Comparison of ENCODE assay signal across 15 mouse cellular contexts in genomic region chr9:52229589-52229988, GRCm38 (mm10).
DNase-seq lines count a peak whose midpoint lies in the region; ATAC-seq and TF ChIP-seq lines count a peak whose summit lies in the region.
"Had no signal": no experiment of that assay in that cellular context is flagged by ENCODE, and none has a peak within 500 bp of the region (broad histone marks: within the 10 kb centered on the region; RNA-seq: fewer than 3 reads in every experiment).

No protein-coding gene starts in this region.

- no peak overlapping the region for H3K27ac ChIP-seq in CH12.LX (ENCODE audit: insufficient read depth, low read depth)
- no peak overlapping the region for H3K27ac ChIP-seq in liver, embryonic 14.5 days
- no peak overlapping the region for H3K27ac ChIP-seq in midbrain, embryonic 11.5 days (ENCODE audit: low read depth, low read length)
- H3K27ac ChIP-seq in limb, embryonic 10.5 days: no peak overlapping the region
- H3K27ac ChIP-seq: heart, embryonic 13.5 days; kidney, embryonic 15.5 days; limb, embryonic 15.5 days had no signal

- TF ChIP-seq POLR2A in CH12.LX (IDR thresholded peaks at IDR 0.05; ENCODE audit: low read depth, low read length): no peak

- H3K36me3 ChIP-seq in CH12.LX (replicated peaks in 1 of 2; ENCODE audit: control insufficient read depth in 1 of 2, insufficient read depth in 1 of 2, low read length in 1 of 2): no peaks in the 10 kb centered on the region
- H3K36me3 ChIP-seq in liver, embryonic 14.5 days (replicated peaks; ENCODE audit: control insufficient read depth, insufficient read depth, low read depth): no peaks in the 10 kb centered on the region
- no peaks in the 10 kb centered on the region for H3K36me3 ChIP-seq in midbrain, embryonic 11.5 days (ENCODE audit: control insufficient read depth, insufficient read depth, low read length)
- no peaks in the 10 kb centered on the region for H3K36me3 ChIP-seq in limb, embryonic 10.5 days
- H3K36me3 ChIP-seq: heart, embryonic 13.5 days; kidney, embryonic 15.5 days; limb, embryonic 15.5 days had no signal

- in situ Hi-C loops in CH12.LX (cut with MboI; ENCODE audit: low pct_ligation_motif_present, low pct_unique_long_range_greater_than_20kb, low sequenced_read_pairs): loop anchor here (5.0 kb wide), 1 partner anchor 52 kb away; no protein-coding TSS in a partner anchor

- no peaks in the 10 kb centered on the region for H3K79me2 ChIP-seq in CH12.LX (replicated peaks; ENCODE audit: control insufficient read depth, extremely low read depth, insufficient read depth, poor library complexity, severe bottlenecking)

- dilution Hi-C loops in CH12.LX (cut with MboI; ENCODE audit: extremely low pct_ligation_motif_present, extremely low pct_unique_long_range_greater_than_20kb, low sequenced_read_pairs): no loop called here

- no peaks in the 10 kb centered on the region for H3K27me3 ChIP-seq in CH12.LX (replicated peaks)
- no peaks in the 10 kb centered on the region for H3K27me3 ChIP-seq in liver, embryonic 14.5 days (ENCODE audit: control insufficient read depth, insufficient read depth, low read length)
- H3K27me3 ChIP-seq in midbrain, embryonic 11.5 days (ENCODE audit: control insufficient read depth, insufficient read depth, low read length): no peaks in the 10 kb centered on the region
- no peaks in the 10 kb centered on the region for H3K27me3 ChIP-seq in limb, embryonic 10.5 days (ENCODE audit: low read depth, poor library complexity, severe bottlenecking)
- H3K27me3 ChIP-seq: heart, embryonic 13.5 days; kidney, embryonic 15.5 days; limb, embryonic 15.5 days had no signal

- peaks cover 18 to 67% of the 10 kb centered on the region in 2 experiments for H3K4me1 ChIP-seq in CH12.LX (ENCODE audit: control insufficient read depth in 1 of 2, insufficient read depth in 2 of 2)
- H3K4me1 ChIP-seq in liver, embryonic 14.5 days (replicated peaks; ENCODE audit: control insufficient read depth in 2 of 2, insufficient read depth in 2 of 2, low read length in 1 of 2): no peaks in the 10 kb centered on the region
- H3K4me1 ChIP-seq in midbrain, embryonic 11.5 days (ENCODE audit: control insufficient read depth, insufficient read depth, low read length): no peaks in the 10 kb centered on the region
- H3K4me1 ChIP-seq in limb, embryonic 10.5 days: no peaks in the 10 kb centered on the region
- H3K4me1 ChIP-seq: heart, embryonic 13.5 days; kidney, embryonic 15.5 days; limb, embryonic 15.5 days had no signal

- peak overlapping the region; percentile 65; the same call in 1 of the 2 replicates for H3K4me2 ChIP-seq in CH12.LX (ENCODE audit: insufficient read depth, low read depth, poor library complexity, severe bottlenecking)
- no peak overlapping the region for H3K4me2 ChIP-seq in liver, embryonic 14.5 days (ENCODE audit: low read depth)
- no peak overlapping the region for H3K4me2 ChIP-seq in midbrain, embryonic 11.5 days
- H3K4me2 ChIP-seq: heart, embryonic 13.5 days; kidney, embryonic 15.5 days; limb, embryonic 15.5 days had no signal

- peak; percentile 96 for TF ChIP-seq EP300 in CH12.LX (IDR thresholded peaks at IDR 0.05; ENCODE audit: low read length)
- TF ChIP-seq EP300 in liver, embryonic 14.5 days (IDR thresholded peaks at IDR 0.05; ENCODE audit: low read depth): no peak

- intact Hi-C loops in left cerebral cortex, postnatal 4 days (cut with DNase I): no loop called here

- H3K4me3 ChIP-seq in CH12.LX (replicated peaks in 1 of 3; ENCODE audit: low read depth in 2 of 3, low read length in 2 of 3, poor library complexity in 1 of 3): no peak overlapping the region
- H3K4me3 ChIP-seq in liver, embryonic 14.5 days (ENCODE audit: insufficient read depth in 1 of 2, low read depth in 2 of 2, low read length in 2 of 2): no peak overlapping the region
- no peak overlapping the region for H3K4me3 ChIP-seq in midbrain, embryonic 11.5 days (ENCODE audit: low read depth, low read length)
- H3K4me3 ChIP-seq in limb, embryonic 10.5 days: no peak overlapping the region
- H3K4me3 ChIP-seq: heart, embryonic 13.5 days; kidney, embryonic 15.5 days; limb, embryonic 15.5 days had no signal

- ATAC-seq in liver, embryonic 14.5 days (ENCODE audit: insufficient read depth): no peak
- no peak for ATAC-seq in midbrain, embryonic 11.5 days (ENCODE audit: low FRiP score)
- ATAC-seq: forebrain, postnatal 0 days had no signal

- H3K9me3 ChIP-seq in CH12.LX (replicated peaks; ENCODE audit: low read length): no peaks in the 10 kb centered on the region
- H3K9me3 ChIP-seq in liver, embryonic 14.5 days (ENCODE audit: control insufficient read depth, low read length): no peaks in the 10 kb centered on the region
- no peaks in the 10 kb centered on the region for H3K9me3 ChIP-seq in midbrain, embryonic 11.5 days (ENCODE audit: control insufficient read depth, low read length)
- H3K9me3 ChIP-seq in limb, embryonic 10.5 days (replicated peaks): no peaks in the 10 kb centered on the region
- H3K9me3 ChIP-seq: heart, embryonic 13.5 days; kidney, embryonic 15.5 days; limb, embryonic 15.5 days had no signal

- peak; percentile 52 for DNase-seq in layer of hippocampus, adult 11-12 months (ENCODE audit: low spot score)
- no peak for DNase-seq in layer of hippocampus, adult 8-10 months (ENCODE audit: low spot score in 2 of 2)
- peak; percentile 93 for DNase-seq in CH12.LX (ENCODE audit: extremely low read depth)
- DNase-seq in liver, embryonic 14.5 days (ENCODE audit: low read depth in 3 of 3, low spot score in 3 of 3): peak in 2 of 3 experiments; percentile 1 to 7
- peak; percentile 4 for DNase-seq in skeletal muscle tissue, adult 2 months (ENCODE audit: low read depth, low spot score)
- DNase-seq in midbrain, embryonic 11.5 days (ENCODE audit: low spot score, missing footprints): no peak
- DNase-seq in limb, embryonic 10.5 days (ENCODE audit: low spot score): no peak
- no peak for DNase-seq in left cerebral cortex, postnatal 4 days
- DNase-seq: cerebellum, adult 2 months; forebrain, postnatal 0 days; gastrocnemius, postnatal 25 days; right cerebral cortex, postnatal 14 days had no signal

- WGBS in liver, embryonic 14.5 days (ENCODE audit: insufficient replicate concordance): 24% methylated on average over 9 of the region's 9 CpGs
- 90% methylated on average over 9 of the region's 9 CpGs for WGBS in midbrain, embryonic 11.5 days
- 91% methylated on average over 9 of the region's 9 CpGs for WGBS in limb, embryonic 10.5 days

- H3K9ac ChIP-seq in CH12.LX (ENCODE audit: insufficient read depth, low read depth): no peak overlapping the region
- no peak overlapping the region for H3K9ac ChIP-seq in liver, embryonic 14.5 days (replicated peaks)
- H3K9ac ChIP-seq in midbrain, embryonic 11.5 days (ENCODE audit: low read length): no peak overlapping the region
- H3K9ac ChIP-seq: forebrain, postnatal 0 days; heart, embryonic 13.5 days; kidney, embryonic 15.5 days; limb, embryonic 15.5 days had no signal

- peak; percentile 4 for TF ChIP-seq RAD21 in CH12.LX (IDR thresholded peaks at IDR 0.05; ENCODE audit: low read depth, low read length)

- no peak for TF ChIP-seq CTCF in CH12.LX (conservative IDR thresholded peaks at IDR 0.05 in 1 of 2, IDR thresholded peaks at IDR 0.05 in 1 of 2; ENCODE audit: low read depth in 2 of 2, low read length in 2 of 2)
- TF ChIP-seq CTCF in liver, embryonic 14.5 days (IDR thresholded peaks at IDR 0.05; ENCODE audit: low read depth): no peak

TF ChIP-seq in CH12.LX, 34 proteins besides CTCF, POLR2A, EP300 and RAD21 (continues in another document):
- TF ChIP-seq SMC3 (IDR thresholded peaks at IDR 0.05; ENCODE audit: low read depth, low read length): peak; percentile 39; the same call in 1 of the 2 replicates
- peak; percentile 69 for TF ChIP-seq CHD2 (IDR thresholded peaks at IDR 0.05; ENCODE audit: low read length)
- TF ChIP-seq ZKSCAN1 (IDR thresholded peaks at IDR 0.05; ENCODE audit: borderline replicate concordance, low read depth, low read length): no peak
- no peak for TF ChIP-seq ZC3H11A (IDR thresholded peaks at IDR 0.05; ENCODE audit: low read depth, low read length)
- peak; percentile 58 for TF ChIP-seq JUND (conservative IDR thresholded peaks at IDR 0.05; ENCODE audit: low read depth, low read length)
- TF ChIP-seq MYC (IDR thresholded peaks at IDR 0.05; ENCODE audit: low read depth, low read length): peak; percentile 92; the same call in 1 of the 2 replicates
- TF ChIP-seq SIN3A (IDR thresholded peaks at IDR 0.05; ENCODE audit: low read length): peak; percentile 88
- peak; percentile 99 for TF ChIP-seq BHLHE40 (IDR thresholded peaks at IDR 0.05; ENCODE audit: low read depth, low read length)
- peak; percentile 66 for TF ChIP-seq ELF1 (IDR thresholded peaks at IDR 0.05; ENCODE audit: low read depth, low read length)
- TF ChIP-seq MXI1 (IDR thresholded peaks at IDR 0.05; ENCODE audit: low read depth, low read length): peak; percentile 84
- TF ChIP-seq USF2 (conservative IDR thresholded peaks at IDR 0.05; ENCODE audit: low read depth, low read length): peak; percentile 67
- TF ChIP-seq CHD1 (IDR thresholded peaks at IDR 0.05; ENCODE audit: low read depth, low read length): no peak
- TF ChIP-seq GABPA (IDR thresholded peaks at IDR 0.05; ENCODE audit: insufficient replicate concordance, low read depth, low read length): no peak
- TF ChIP-seq ETS1 (conservative IDR thresholded peaks at IDR 0.05; ENCODE audit: low read depth, low read length): peak; percentile 97
- peak; percentile 52; the same call in 1 of the 2 replicates for TF ChIP-seq JUN (IDR thresholded peaks at IDR 0.05; ENCODE audit: insufficient read depth, low read depth, low read length)
- TF ChIP-seq E2F4 (IDR thresholded peaks at IDR 0.05; ENCODE audit: insufficient replicate concordance, low read depth, low read length): no peak
- TF ChIP-seq ZNF384 (IDR thresholded peaks at IDR 0.05; ENCODE audit: low read depth, low read length): peak; percentile 78
- peak; percentile 86 for TF ChIP-seq MEF2A (IDR thresholded peaks at IDR 0.05; ENCODE audit: borderline replicate concordance, low read depth, low read length)
- no peak for TF ChIP-seq UBTF (IDR thresholded peaks at IDR 0.05; ENCODE audit: low read depth, low read length)
- TF ChIP-seq TCF12 (IDR thresholded peaks at IDR 0.05; ENCODE audit: low read depth, low read length): peak; percentile 92
- TF ChIP-seq NELFE (IDR thresholded peaks at IDR 0.05; ENCODE audit: low read depth, low read length): 0 out of 2 replicates have a peak, but pooled peaks have one; percentile 25
- peak; percentile 89 for TF ChIP-seq MAX (IDR thresholded peaks at IDR 0.05; ENCODE audit: low read length)
- peak; percentile 95 for TF ChIP-seq IRF4 (IDR thresholded peaks at IDR 0.05; ENCODE audit: low read depth, low read length)
- no peak for TF ChIP-seq POLR2AphosphoS2 (IDR thresholded peaks at IDR 0.05; ENCODE audit: low read depth, low read length)
- no peak; the same call in 1 of the 2 replicates for TF ChIP-seq ZMIZ1 (IDR thresholded peaks at IDR 0.05; ENCODE audit: low read depth, low read length)
- TF ChIP-seq USF1 (IDR thresholded peaks at IDR 0.05; ENCODE audit: low read depth, low read length): peak; percentile 74

Comparison
In these comparisons a context has a peak if more than half of its experiments do, and no peak if none do; other contexts are left out.
1. DNase-seq: peak in layer of hippocampus, adult 11-12 months (single experiment), CH12.LX (single experiment), liver, embryonic 14.5 days (2 of 3) and skeletal muscle tissue, adult 2 months (single experiment); none in layer of hippocampus, adult 8-10 months (0 of 2), midbrain, embryonic 11.5 days (single experiment), limb, embryonic 10.5 days (single experiment) and left cerebral cortex, postnatal 4 days (single experiment).